Mouse (Mus musculus) WW6 (cell line): ENCODE measurements at regions not wholly inside any gene's neighbourhood (a gene's known extent, or its start where the extent isn't known, plus 50 kb on each side); places are given as distances from the start of the nearest gene placed in this dataset.

ENCODE experiments used
- DNase-seq: peaks from one replicate; pipeline ENCODE4 v3.0.0-alpha.2; 2013; ENCODE audit warnings: low read depth, low spot score

DNA sequence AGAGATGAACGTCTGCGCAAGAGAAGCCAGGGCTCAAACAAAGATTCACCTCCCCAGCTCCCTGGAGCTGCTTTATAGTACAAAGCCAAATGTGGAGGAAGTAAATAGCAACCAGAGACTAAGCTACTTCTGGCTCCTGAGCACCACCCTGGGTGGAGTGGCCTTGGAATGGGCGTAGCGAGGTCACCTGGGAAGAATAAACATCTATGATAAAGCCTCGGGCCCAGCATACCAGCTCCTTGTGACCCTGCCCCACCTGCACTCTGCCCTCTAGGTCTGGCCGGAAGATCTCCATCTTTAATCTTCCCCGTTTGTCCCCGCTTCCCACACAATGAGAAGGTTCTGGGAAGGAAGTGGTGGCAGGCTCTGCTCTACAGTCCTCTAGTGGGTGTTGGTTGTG, 61.0 kb upstream of the Ptpn3 start:
- DNase-seq = no peak

DNA sequence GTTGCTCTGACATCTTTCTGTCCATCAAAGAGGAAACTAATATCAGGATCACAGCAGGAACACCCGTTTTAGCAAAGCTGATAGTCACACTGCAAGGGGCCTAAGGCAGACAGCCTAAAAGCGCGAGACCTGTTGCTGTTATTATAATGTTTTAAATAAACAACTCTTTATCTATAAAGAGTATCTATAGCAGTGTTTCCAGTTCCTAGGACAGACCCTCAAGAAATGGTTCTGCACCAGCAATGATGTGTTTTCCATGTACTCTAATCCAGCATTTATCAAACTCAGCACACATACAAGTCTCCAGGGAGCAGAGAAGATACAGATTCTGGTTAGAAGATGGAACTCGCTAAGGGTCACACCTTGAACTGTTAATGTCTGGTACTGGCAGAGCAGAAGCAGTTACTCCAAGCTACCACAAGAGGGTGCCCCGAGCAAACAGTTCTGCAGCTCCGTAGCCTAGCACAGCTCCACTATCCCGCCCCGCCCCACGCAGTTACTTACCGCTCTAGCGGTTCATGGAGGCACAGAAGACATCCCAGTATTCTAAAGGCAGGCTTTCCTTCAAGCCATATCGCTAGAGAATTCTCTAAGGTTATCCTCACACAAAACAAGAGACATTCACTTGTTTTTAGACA, 64.2 kb upstream of the Palm2 start:
- DNase-seq = peak; percentile 68

DNA sequence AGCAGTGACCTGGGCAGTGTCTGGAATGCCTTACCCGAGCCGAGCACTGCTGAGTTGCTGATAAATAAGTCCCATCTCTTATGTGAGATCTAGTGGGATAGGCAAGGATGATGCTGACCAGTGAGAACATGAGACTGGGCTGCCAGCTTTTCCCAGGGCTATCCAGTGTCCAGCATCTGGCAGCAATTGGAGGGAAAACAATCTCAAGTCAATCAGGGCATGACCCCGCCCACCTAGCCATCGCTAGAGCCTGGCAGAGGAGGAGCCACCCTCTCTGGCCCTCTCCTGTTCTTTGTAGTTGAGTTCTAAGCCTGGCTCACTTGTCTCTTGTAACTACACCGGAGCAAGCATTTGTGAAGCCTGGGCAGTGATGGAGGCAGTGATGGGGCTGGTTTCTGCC, 56.2 kb upstream of the Palm2 start:
- DNase-seq = no peak

DNA sequence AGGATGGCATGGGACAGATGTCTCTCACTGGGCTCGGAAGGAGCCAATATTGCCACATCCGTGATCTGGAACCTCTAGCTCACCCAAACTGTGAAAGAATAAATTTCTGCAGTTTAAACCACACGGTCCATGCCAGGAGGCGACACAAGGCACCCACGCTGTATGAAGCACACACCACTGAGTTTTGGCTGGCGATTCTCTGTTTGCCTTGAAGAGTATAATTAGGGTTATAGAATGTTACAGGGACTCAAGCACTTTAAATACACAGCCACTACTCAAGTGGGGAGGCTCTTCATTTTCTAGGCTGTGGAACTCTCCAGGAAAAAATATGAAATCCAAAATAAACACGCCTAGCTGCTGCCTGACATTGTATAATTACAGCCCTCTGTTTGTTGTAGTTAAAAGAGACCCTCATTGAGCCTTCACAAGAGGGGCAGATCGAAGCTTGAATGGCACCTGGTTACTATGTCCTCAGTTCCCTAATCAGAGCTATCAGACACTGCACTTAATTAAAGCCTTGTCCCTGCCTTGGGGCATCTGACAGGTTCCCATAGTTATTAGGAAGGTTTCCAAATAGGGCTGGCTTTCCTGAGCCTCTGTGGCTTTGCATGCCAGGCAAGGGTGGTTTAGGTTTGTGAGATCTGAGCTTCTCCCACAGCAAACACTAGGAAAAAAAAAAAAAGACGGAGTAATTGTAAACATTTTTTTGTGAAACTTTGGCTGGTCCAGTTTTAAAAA, 53.8 kb upstream of the Palm2 start:
- no peak for DNase-seq

DNA sequence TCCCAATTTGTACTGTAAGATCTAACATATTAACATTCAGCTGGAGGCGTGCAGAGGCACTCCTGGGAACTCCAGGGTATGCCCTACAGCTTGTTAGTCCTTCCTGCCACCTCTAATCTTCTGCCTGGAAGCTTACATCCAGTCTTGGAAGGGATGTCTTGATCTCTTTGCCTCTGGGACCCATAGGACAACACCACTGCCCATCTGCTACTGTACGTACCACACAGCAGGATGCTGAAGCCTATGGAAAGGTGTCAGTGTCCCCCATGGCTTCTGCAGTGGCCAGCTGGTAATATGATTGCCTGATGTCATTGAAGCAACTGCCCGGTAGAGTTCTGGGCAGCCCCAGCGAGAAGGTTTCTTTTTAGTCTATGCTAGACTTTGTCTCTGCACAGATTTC, 52.7 kb upstream of the Palm2 start:
- DNase-seq = no peak
